Mouse (Mus musculus): ENCODE measurements at regions not wholly inside any gene's neighbourhood (a gene's known extent, or its start where the extent isn't known, plus 50 kb on each side); places are given as distances from the start of the nearest gene placed in this dataset.
A peak's percentile ranks its signal among the peaks of the same experiment; 100 is the strongest.

DNA sequence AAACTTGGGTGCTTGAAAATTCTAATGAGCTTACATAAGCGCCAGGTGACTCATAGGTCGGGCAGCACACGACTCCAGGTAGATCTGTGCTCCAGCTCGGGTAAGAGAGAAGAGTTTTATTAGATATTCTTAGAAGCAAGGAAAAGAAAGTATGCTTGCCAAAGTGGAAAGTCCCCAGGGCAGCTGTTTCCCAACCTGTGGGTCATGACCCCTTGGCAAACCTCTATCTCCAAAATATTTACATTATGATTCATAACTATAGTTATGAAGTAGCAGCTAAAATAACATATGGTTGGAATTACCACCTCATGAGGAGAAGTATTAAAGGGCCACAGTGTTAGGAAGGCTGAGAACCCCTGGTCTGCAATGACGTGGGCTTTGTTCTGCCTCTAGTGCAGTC, 206.4 kb downstream of the Rpap3 start:
- Histone ChIP-seq H3K4me3 (replicated peaks in 1 of 3; ENCODE audit: low read depth in 2 of 3, low read length in 2 of 3, poor library complexity in 1 of 3) (no peak overlapping the region), H3K36me3 (replicated peaks in 1 of 2; ENCODE audit: control insufficient read depth in 1 of 2, insufficient read depth in 1 of 2, low read length in 1 of 2) (no peaks in the 10 kb centered on the region), H3K9me3 (replicated peaks; ENCODE audit: low read length) (peaks cover 8% of the 10 kb centered on the region), H3K4me2 (ENCODE audit: insufficient read depth, low read depth, poor library complexity, severe bottlenecking) (no peak overlapping the region), H3K9ac (ENCODE audit: insufficient read depth, low read depth) (no peak overlapping the region), H3K79me2 (replicated peaks; ENCODE audit: control insufficient read depth, extremely low read depth, insufficient read depth, poor library complexity, severe bottlenecking) (no peaks in the 10 kb centered on the region), H3K27ac (ENCODE audit: insufficient read depth, low read depth) (no peak overlapping the region), H3K27me3 (replicated peaks) (no peaks in the 10 kb centered on the region), H3K4me1 (ENCODE audit: control insufficient read depth in 1 of 2, insufficient read depth in 2 of 2) (peaks cover 2 to 21% of the 10 kb centered on the region in 2 experiments; a peak in 2 of 4 replicates)
- in situ Hi-C loops (cut with MboI; ENCODE audit: low pct_ligation_motif_present, low pct_unique_long_range_greater_than_20kb, low sequenced_read_pairs), result loop anchor here (10.0 kb wide), 2 partner anchors 254 to 1426 kb away; partner anchors contain the start of genes Amigo2 and Pced1b
- TF ChIP-seq ZMIZ1 (IDR thresholded peaks at IDR 0.05; ENCODE audit: low read depth, low read length) (no peak), SIN3A (IDR thresholded peaks at IDR 0.05; ENCODE audit: low read length) (no peak), E2F4 (IDR thresholded peaks at IDR 0.05; ENCODE audit: insufficient replicate concordance, low read depth, low read length) (no peak), NRF1 (IDR thresholded peaks at IDR 0.05; ENCODE audit: low read depth, low read length) (no peak), TCF12 (IDR thresholded peaks at IDR 0.05; ENCODE audit: low read depth, low read length) (no peak), JUN (IDR thresholded peaks at IDR 0.05; ENCODE audit: insufficient read depth, low read depth, low read length) (no peak), EP300 (IDR thresholded peaks at IDR 0.05; ENCODE audit: low read length) (0 out of 2 replicates have a peak, but pooled peaks have one; percentile 13), MYC (IDR thresholded peaks at IDR 0.05; ENCODE audit: low read depth, low read length) (no peak), KAT2A (IDR thresholded peaks at IDR 0.05; ENCODE audit: insufficient replicate concordance, low read length) (no peak)
- no peak for DNase-seq (ENCODE audit: extremely low read depth)
- dilution Hi-C loops (cut with MboI; ENCODE audit: extremely low pct_ligation_motif_present, extremely low pct_unique_long_range_greater_than_20kb, low sequenced_read_pairs), result no loop called here

DNA sequence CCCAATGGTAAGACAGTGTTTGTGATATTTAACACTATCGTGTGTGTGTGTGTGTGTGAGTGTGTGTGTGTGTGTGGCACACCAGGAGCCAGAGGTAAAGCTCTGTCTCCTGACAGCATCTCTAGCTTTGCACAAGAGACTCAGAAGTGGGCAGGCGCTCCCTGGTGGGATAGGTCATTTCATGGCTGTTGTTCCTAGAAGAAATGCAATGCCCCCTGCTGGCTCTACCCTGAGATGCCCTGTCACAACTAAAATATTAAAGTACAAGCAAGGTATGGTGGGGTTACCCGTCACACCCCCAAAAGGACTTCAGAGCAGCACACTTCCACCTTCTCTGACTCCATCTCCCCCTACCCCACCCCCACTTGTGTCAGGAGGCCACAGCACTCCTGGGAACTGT, 207.2 kb downstream of the Rpap3 start:
- dilution Hi-C loops (cut with MboI; ENCODE audit: extremely low pct_ligation_motif_present, extremely low pct_unique_long_range_greater_than_20kb, low sequenced_read_pairs) (no loop called here), in situ Hi-C loops (cut with MboI; ENCODE audit: low pct_ligation_motif_present, low pct_unique_long_range_greater_than_20kb, low sequenced_read_pairs) (loop anchor here (10.0 kb wide), 2 partner anchors 254 to 1426 kb away; partner anchors contain the start of genes Amigo2 and Pced1b)
- Histone ChIP-seq H3K4me2 (ENCODE audit: insufficient read depth, low read depth, poor library complexity, severe bottlenecking) (no peak overlapping the region), H3K4me3 (replicated peaks in 1 of 3; ENCODE audit: low read depth in 2 of 3, low read length in 2 of 3, poor library complexity in 1 of 3) (no peak overlapping the region), H3K9me3 (replicated peaks; ENCODE audit: low read length) (peaks cover 8% of the 10 kb centered on the region), H3K36me3 (replicated peaks in 1 of 2; ENCODE audit: control insufficient read depth in 1 of 2, insufficient read depth in 1 of 2, low read length in 1 of 2) (no peaks in the 10 kb centered on the region), H3K9ac (ENCODE audit: insufficient read depth, low read depth) (no peak overlapping the region), H3K27ac (ENCODE audit: insufficient read depth, low read depth) (no peak overlapping the region), H3K4me1 (ENCODE audit: control insufficient read depth in 1 of 2, insufficient read depth in 2 of 2) (peaks cover 2 to 19% of the 10 kb centered on the region in 2 experiments; a peak in 2 of 4 replicates), H3K27me3 (replicated peaks) (no peaks in the 10 kb centered on the region), H3K79me2 (replicated peaks; ENCODE audit: control insufficient read depth, extremely low read depth, insufficient read depth, poor library complexity, severe bottlenecking) (no peaks in the 10 kb centered on the region)
- peak; percentile 81 for DNase-seq (ENCODE audit: extremely low read depth)
- no peak for TF ChIP-seq ETS1 (conservative IDR thresholded peaks at IDR 0.05; ENCODE audit: low read depth, low read length)
- TF ChIP-seq ZC3H11A (IDR thresholded peaks at IDR 0.05; ENCODE audit: low read depth, low read length), result peak; percentile 94
- no peak for TF ChIP-seq GABPA (IDR thresholded peaks at IDR 0.05; ENCODE audit: insufficient replicate concordance, low read depth, low read length)
- TF ChIP-seq MXI1 (IDR thresholded peaks at IDR 0.05; ENCODE audit: low read depth, low read length), result no peak
- no peak for TF ChIP-seq CHD2 (IDR thresholded peaks at IDR 0.05; ENCODE audit: low read length)
- no peak for TF ChIP-seq E2F4 (IDR thresholded peaks at IDR 0.05; ENCODE audit: insufficient replicate concordance, low read depth, low read length)
- TF ChIP-seq JUN (IDR thresholded peaks at IDR 0.05; ENCODE audit: insufficient read depth, low read depth, low read length), result no peak
- no peak for TF ChIP-seq KAT2A (IDR thresholded peaks at IDR 0.05; ENCODE audit: insufficient replicate concordance, low read length)
- TF ChIP-seq USF1 (IDR thresholded peaks at IDR 0.05; ENCODE audit: low read depth, low read length), result no peak
- no peak for TF ChIP-seq TCF12 (IDR thresholded peaks at IDR 0.05; ENCODE audit: low read depth, low read length)
- TF ChIP-seq ZMIZ1 (IDR thresholded peaks at IDR 0.05; ENCODE audit: low read depth, low read length), result no peak
- TF ChIP-seq USF2 (conservative IDR thresholded peaks at IDR 0.05; ENCODE audit: low read depth, low read length), result no peak
- no peak for TF ChIP-seq MEF2A (IDR thresholded peaks at IDR 0.05; ENCODE audit: borderline replicate concordance, low read depth, low read length)
- TF ChIP-seq ZNF384 (IDR thresholded peaks at IDR 0.05; ENCODE audit: low read depth, low read length), result no peak
- TF ChIP-seq BHLHE40 (IDR thresholded peaks at IDR 0.05; ENCODE audit: low read depth, low read length), result no peak
- TF ChIP-seq JUND (conservative IDR thresholded peaks at IDR 0.05; ENCODE audit: low read depth, low read length), result no peak
- TF ChIP-seq PAX5 (IDR thresholded peaks at IDR 0.05; ENCODE audit: low read length), result no peak
- no peak for TF ChIP-seq MYC (IDR thresholded peaks at IDR 0.05; ENCODE audit: low read depth, low read length)
- no peak for TF ChIP-seq POLR2A (IDR thresholded peaks at IDR 0.05; ENCODE audit: low read depth, low read length)
- TF ChIP-seq MAX (IDR thresholded peaks at IDR 0.05; ENCODE audit: low read length), result no peak
- TF ChIP-seq IRF4 (IDR thresholded peaks at IDR 0.05; ENCODE audit: low read depth, low read length), result 0 out of 2 replicates have a peak, but pooled peaks have one; percentile 10
- no peak for TF ChIP-seq MAZ (IDR thresholded peaks at IDR 0.05; ENCODE audit: low read depth, low read length)
- TF ChIP-seq NRF1 (IDR thresholded peaks at IDR 0.05; ENCODE audit: low read depth, low read length), result no peak
- TF ChIP-seq TBP (conservative IDR thresholded peaks at IDR 0.05; ENCODE audit: low read depth, low read length), result no peak
- TF ChIP-seq CTCF (conservative IDR thresholded peaks at IDR 0.05 in 1 of 2, IDR thresholded peaks at IDR 0.05 in 1 of 2; ENCODE audit: low read depth in 2 of 2, low read length in 2 of 2), result peak in 1 of 2 experiments; percentile 98; a peak in 3 of 4 replicates
- TF ChIP-seq POLR2AphosphoS2 (IDR thresholded peaks at IDR 0.05; ENCODE audit: low read depth, low read length), result no peak
- TF ChIP-seq NELFE (IDR thresholded peaks at IDR 0.05; ENCODE audit: low read depth, low read length), result peak; percentile 49; the same call in 1 of the 2 replicates
- TF ChIP-seq SMC3 (IDR thresholded peaks at IDR 0.05; ENCODE audit: low read depth, low read length), result peak; percentile 96
- TF ChIP-seq RAD21 (IDR thresholded peaks at IDR 0.05; ENCODE audit: low read depth, low read length), result peak; percentile 86
- no peak for TF ChIP-seq CHD1 (IDR thresholded peaks at IDR 0.05; ENCODE audit: low read depth, low read length)
